Mouse (Mus musculus) C2C12 (cell line): ENCODE results near the gene Eif2a.

Source experiments
- CTCF ChIP-seq: IDR thresholded peaks from one replicate; pipeline ENCODE4 v1.5.1; 2011; ENCODE audit not compliant: control insufficient read depth, insufficient read depth, insufficient read length
- MAX ChIP-seq: IDR thresholded peaks from one replicate; pipeline ENCODE4 v1.6.1; 2011; ENCODE audit warnings: mild to moderate bottlenecking, control low read depth

DNA sequence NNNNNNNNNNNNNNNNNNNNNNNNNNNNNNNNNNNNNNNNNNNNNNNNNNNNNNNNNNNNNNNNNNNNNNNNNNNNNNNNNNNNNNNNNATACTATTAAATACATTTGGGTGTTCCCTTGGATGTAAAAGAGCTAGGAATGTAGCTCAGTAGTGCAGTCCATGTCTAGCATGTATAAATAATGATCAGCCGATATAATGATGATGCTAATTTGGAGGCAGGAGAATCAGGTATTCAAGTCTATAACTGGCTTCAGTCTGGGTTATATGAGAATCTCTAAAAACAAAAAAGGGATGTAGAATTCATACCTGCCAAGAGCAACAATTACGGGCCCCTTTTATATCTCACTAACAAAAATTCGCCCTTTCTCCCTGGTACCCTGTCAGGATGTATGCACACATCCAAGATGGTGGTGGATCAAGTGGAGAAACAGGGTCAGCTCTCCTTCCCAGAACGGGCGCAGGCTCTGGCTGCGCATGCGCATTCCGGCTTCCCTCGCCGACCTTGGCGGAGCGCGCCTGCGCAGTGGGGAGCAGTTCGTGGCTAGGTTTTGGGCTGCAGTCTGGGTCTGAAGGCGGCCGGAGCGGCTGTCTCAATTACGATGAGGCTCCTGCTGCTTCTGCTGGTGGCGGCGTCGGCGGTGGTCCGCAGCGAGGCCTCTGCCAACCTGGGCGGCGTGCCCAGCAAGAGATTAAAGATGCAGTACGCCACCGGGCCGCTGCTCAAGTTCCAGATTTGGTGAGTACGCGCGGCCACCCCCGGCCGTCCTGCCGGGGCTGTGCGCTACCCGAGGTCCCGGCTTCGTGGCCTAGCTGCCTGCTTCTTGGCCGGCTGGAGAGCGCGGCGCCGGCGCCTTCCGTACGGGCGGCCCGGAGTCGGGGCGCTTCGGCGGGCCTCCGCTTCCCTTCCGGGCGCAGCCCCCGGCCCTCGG is 50.8 kb downstream of the Eif2a start, which contains the start of gene Selenot:
- TF ChIP-seq CTCF (no peak), MAX (peak; percentile 34)
